Mouse (Mus musculus): Measurements from ENCODE around the gene Epb41. TPM values are rescaled to one million over a fixed set of nuclear protein-coding genes. Genes with fewer than 3 reads are reported as not detected.

Epb41 gene
- total and polyA plus RNA-seq, 2 experiments = 29.6 to 46.8 TPM

GRCm38 (mm10) chr4:131993792-131994191 is 81.3 kb downstream of the Epb41 start:
- H3K9ac ChIP-seq (ENCODE audit: low read depth, low read length) = no peak overlapping the region
- H3K79me2 ChIP-seq (ENCODE audit: control insufficient read depth, insufficient read depth, low read length) = no peaks in the 10 kb centered on the region; the same call in 1 of the 2 replicates
- WGBS = 78% methylated on average over 3 of the region's 3 CpGs
- H3K4me1 ChIP-seq (ENCODE audit: control insufficient read depth, insufficient read depth, low read length) = peaks cover 3% of the 10 kb centered on the region; the same call in 1 of the 2 replicates
- no peak for DNase-seq (ENCODE audit: extremely low read depth, low read depth, low spot score)
- no peaks in the 10 kb centered on the region for H3K27me3 ChIP-seq (ENCODE audit: control insufficient read depth, insufficient read depth, low read length)
- TF ChIP-seq CTCF (IDR thresholded peaks at IDR 0.05; ENCODE audit: low read depth, low read length) (no peak), POLR2A (IDR thresholded peaks at IDR 0.05; ENCODE audit: extremely low read depth, insufficient read depth, low read length) (no peak)
- H3K27ac ChIP-seq (replicated peaks; ENCODE audit: insufficient read depth, low read depth, low read length) = no peak overlapping the region
- H3K4me3 ChIP-seq (ENCODE audit: insufficient read depth, low read depth, low read length) = no peak overlapping the region
- H3K36me3 ChIP-seq (ENCODE audit: control insufficient read depth, insufficient read depth, low read length) = peaks cover 47% of the 10 kb centered on the region

DNA sequence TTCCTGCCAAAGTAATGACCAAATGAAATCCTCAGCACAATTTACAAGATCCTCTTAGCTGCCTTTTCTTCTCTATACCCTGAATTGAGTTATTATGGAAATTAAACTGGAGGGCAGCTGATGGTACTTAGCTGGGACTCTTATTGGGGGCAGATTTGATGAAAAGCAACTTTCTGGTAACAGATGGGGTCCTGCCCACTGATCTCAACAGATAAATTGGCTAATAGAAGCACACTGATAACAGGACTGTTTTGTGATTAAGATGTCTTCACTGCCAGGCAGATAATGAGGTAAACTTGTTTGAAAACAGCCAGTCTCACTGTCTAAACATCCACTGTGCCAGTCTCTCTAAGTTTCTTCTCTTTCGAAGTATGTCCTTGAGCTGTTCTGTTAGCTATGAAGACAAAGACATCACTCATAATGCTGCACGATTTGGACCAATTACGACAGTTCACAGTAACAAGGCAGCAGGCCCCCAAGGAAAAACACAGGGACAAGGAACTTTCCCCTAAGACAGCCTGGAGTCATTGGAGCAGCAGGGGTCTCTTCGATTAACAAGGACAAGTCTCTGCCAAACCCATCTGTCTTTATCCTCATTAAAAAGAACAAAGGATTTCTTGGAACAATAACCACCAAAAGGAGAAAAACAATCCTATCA is 92.1 kb downstream of the Epb41 start:
- WGBS = 80% methylated on average over 4 of the region's 4 CpGs
- DNase-seq (ENCODE audit: extremely low read depth, low read depth, low spot score) = no peak
- no peak for TF ChIP-seq POLR2A (IDR thresholded peaks at IDR 0.05; ENCODE audit: extremely low read depth, insufficient read depth, low read length)
- no peak for TF ChIP-seq CTCF (IDR thresholded peaks at IDR 0.05; ENCODE audit: low read depth, low read length)
- H3K4me3 ChIP-seq (ENCODE audit: insufficient read depth, low read depth, low read length) = no peak overlapping the region
- no peak overlapping the region for H3K9ac ChIP-seq (ENCODE audit: low read depth, low read length)
- peaks cover 69% of the 10 kb centered on the region for H3K36me3 ChIP-seq (ENCODE audit: control insufficient read depth, insufficient read depth, low read length)
- no peaks in the 10 kb centered on the region for H3K4me1 ChIP-seq (ENCODE audit: control insufficient read depth, insufficient read depth, low read length)
- peaks cover 2% of the 10 kb centered on the region; the same call in 1 of the 2 replicates for H3K79me2 ChIP-seq (ENCODE audit: control insufficient read depth, insufficient read depth, low read length)
- no peak overlapping the region for H3K27ac ChIP-seq (replicated peaks; ENCODE audit: insufficient read depth, low read depth, low read length)
- no peaks in the 10 kb centered on the region for H3K27me3 ChIP-seq (ENCODE audit: control insufficient read depth, insufficient read depth, low read length)

GRCm38 (mm10) chr4:131981755-131982154 is 93.4 kb downstream of the Epb41 start:
- peaks cover 2% of the 10 kb centered on the region; the same call in 1 of the 2 replicates for H3K79me2 ChIP-seq (ENCODE audit: control insufficient read depth, insufficient read depth, low read length)
- TF ChIP-seq POLR2A (IDR thresholded peaks at IDR 0.05; ENCODE audit: extremely low read depth, insufficient read depth, low read length) (no peak), CTCF (IDR thresholded peaks at IDR 0.05; ENCODE audit: low read depth, low read length) (no peak)
- no peak overlapping the region for H3K4me3 ChIP-seq (ENCODE audit: insufficient read depth, low read depth, low read length)
- peaks cover 65% of the 10 kb centered on the region for H3K36me3 ChIP-seq (ENCODE audit: control insufficient read depth, insufficient read depth, low read length)
- no peaks in the 10 kb centered on the region for H3K27me3 ChIP-seq (ENCODE audit: control insufficient read depth, insufficient read depth, low read length)
- no peak for DNase-seq (ENCODE audit: extremely low read depth, low read depth, low spot score)
- H3K27ac ChIP-seq (replicated peaks; ENCODE audit: insufficient read depth, low read depth, low read length) = no peak overlapping the region
- H3K4me1 ChIP-seq (ENCODE audit: control insufficient read depth, insufficient read depth, low read length) = no peaks in the 10 kb centered on the region
- no peak overlapping the region for H3K9ac ChIP-seq (ENCODE audit: low read depth, low read length)

DNA sequence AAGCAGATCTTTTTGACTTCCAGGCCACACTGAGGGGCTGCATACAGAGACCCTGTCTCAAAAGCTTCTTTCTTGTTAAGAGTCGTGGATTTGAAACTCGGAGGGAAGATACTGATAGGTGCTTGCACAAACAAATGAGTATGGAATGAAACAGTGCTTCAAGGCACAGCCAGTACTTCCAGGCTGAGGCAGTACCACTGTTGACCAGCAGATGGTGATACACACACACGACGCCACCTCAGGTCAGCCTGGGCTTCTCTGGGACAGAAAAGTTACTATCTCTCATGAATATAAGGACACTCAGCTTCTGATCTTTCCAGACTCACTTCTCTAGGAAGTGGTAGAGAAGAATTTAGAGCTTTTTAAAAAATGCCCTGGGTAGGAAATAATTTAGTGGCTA is 97.9 kb downstream of the Epb41 start:
- Histone ChIP-seq H3K9ac (ENCODE audit: low read depth, low read length) (no peak overlapping the region), H3K36me3 (ENCODE audit: control insufficient read depth, insufficient read depth, low read length) (peaks cover 74% of the 10 kb centered on the region), H3K4me1 (ENCODE audit: control insufficient read depth, insufficient read depth, low read length) (no peaks in the 10 kb centered on the region), H3K27me3 (ENCODE audit: control insufficient read depth, insufficient read depth, low read length) (no peaks in the 10 kb centered on the region), H3K27ac (replicated peaks; ENCODE audit: insufficient read depth, low read depth, low read length) (no peak overlapping the region), H3K4me3 (ENCODE audit: insufficient read depth, low read depth, low read length) (no peak overlapping the region; the same call in 1 of the 2 replicates), H3K79me2 (ENCODE audit: control insufficient read depth, insufficient read depth, low read length) (peaks cover 2% of the 10 kb centered on the region; the same call in 1 of the 2 replicates)
- 21% methylated on average over 4 of the region's 4 CpGs for WGBS
- peak; percentile 57 for DNase-seq (ENCODE audit: extremely low read depth, low read depth, low spot score)
- no peak for TF ChIP-seq POLR2A (IDR thresholded peaks at IDR 0.05; ENCODE audit: extremely low read depth, insufficient read depth, low read length)
- peak; percentile 99 for TF ChIP-seq CTCF (IDR thresholded peaks at IDR 0.05; ENCODE audit: low read depth, low read length)

- H3K36me3 ChIP-seq (ENCODE audit: control insufficient read depth, insufficient read depth, low read length) = peaks cover 63% of the 10 kb centered on the region
- TF ChIP-seq POLR2A (IDR thresholded peaks at IDR 0.05; ENCODE audit: extremely low read depth, insufficient read depth, low read length) (no peak), CTCF (IDR thresholded peaks at IDR 0.05; ENCODE audit: low read depth, low read length) (no peak)
- no peaks in the 10 kb centered on the region for H3K27me3 ChIP-seq (ENCODE audit: control insufficient read depth, insufficient read depth, low read length)
- H3K27ac ChIP-seq (replicated peaks; ENCODE audit: insufficient read depth, low read depth, low read length) = no peak overlapping the region
- H3K4me1 ChIP-seq (ENCODE audit: control insufficient read depth, insufficient read depth, low read length) = no peaks in the 10 kb centered on the region
- H3K79me2 ChIP-seq (ENCODE audit: control insufficient read depth, insufficient read depth, low read length) = no peaks in the 10 kb centered on the region
- DNase-seq (ENCODE audit: extremely low read depth, low read depth, low spot score) = no peak
- H3K9ac ChIP-seq (ENCODE audit: low read depth, low read length) = no peak overlapping the region
- WGBS = 89% methylated on average over 7 of the region's 7 CpGs
- H3K4me3 ChIP-seq (ENCODE audit: insufficient read depth, low read depth, low read length) = no peak overlapping the region
These were observed 104.8 kb downstream of the Epb41 start for GRCm38 (mm10) chr4:131970244-131970853.

GRCm38 (mm10) chr4:131968873-131969272 is 106.2 kb downstream of the Epb41 start:
- Histone ChIP-seq H3K9ac (ENCODE audit: low read depth, low read length) (no peak overlapping the region), H3K36me3 (ENCODE audit: control insufficient read depth, insufficient read depth, low read length) (peaks cover 61% of the 10 kb centered on the region), H3K27ac (replicated peaks; ENCODE audit: insufficient read depth, low read depth, low read length) (no peak overlapping the region), H3K4me3 (ENCODE audit: insufficient read depth, low read depth, low read length) (no peak overlapping the region), H3K4me1 (ENCODE audit: control insufficient read depth, insufficient read depth, low read length) (no peaks in the 10 kb centered on the region), H3K27me3 (ENCODE audit: control insufficient read depth, insufficient read depth, low read length) (no peaks in the 10 kb centered on the region), H3K79me2 (ENCODE audit: control insufficient read depth, insufficient read depth, low read length) (no peaks in the 10 kb centered on the region)
- 93% methylated on average over 2 of the region's 2 CpGs for WGBS
- TF ChIP-seq CTCF (IDR thresholded peaks at IDR 0.05; ENCODE audit: low read depth, low read length) (0 out of 2 replicates have a peak, but pooled peaks have one; percentile 8), POLR2A (IDR thresholded peaks at IDR 0.05; ENCODE audit: extremely low read depth, insufficient read depth, low read length) (no peak)
- no peak for DNase-seq (ENCODE audit: extremely low read depth, low read depth, low spot score)

All from liver, adult 2 months (tissue).